Mouse (Mus musculus): ENCODE results near the gene Ncln. TPM values are rescaled to one million over a fixed set of nuclear protein-coding genes. Genes with fewer than 3 reads are reported as not detected.
A peak's percentile ranks its signal among the peaks of the same experiment; 100 is the strongest.
"Not testable (repeated sequence)": the region's sequence is repeated elsewhere in the genome, so short reads cannot be mapped to it uniquely, and the experiment has no call there.

Ncln gene
- polyA plus RNA-seq, 1 experiment from 2014 or later: 39.4 TPM

GRCm38 (mm10) chr10:81463531-81463930 is 32.7 kb downstream of the Ncln start:
- DNase-seq (ENCODE audit: low spot score): no peak

GRCm38 (mm10) chr10:81462917-81463316 is 33.3 kb downstream of the Ncln start:
- DNase-seq (ENCODE audit: low spot score): no peak

- no peak for DNase-seq (ENCODE audit: low spot score)
Observed at GRCm38 (mm10) chr10:81462415-81462804, 33.8 kb downstream of the Ncln start.

- DNase-seq (ENCODE audit: low spot score): no peak
Observed at GRCm38 (mm10) chr10:81461673-81462414, 34.3 kb downstream of the Ncln start.

- no peak for DNase-seq (ENCODE audit: low spot score)
Observed at GRCm38 (mm10) chr10:81460951-81461350, 35.2 kb downstream of the Ncln start.

GRCm38 (mm10) chr10:81460471-81460870 is 35.7 kb downstream of the Ncln start:
- no peak for DNase-seq (ENCODE audit: low spot score)

- no peak for DNase-seq (ENCODE audit: low spot score)
Observed at GRCm38 (mm10) chr10:81459399-81459798, 36.8 kb downstream of the Ncln start.

GRCm38 (mm10) chr10:81458267-81458666 is 37.9 kb downstream of the Ncln start:
- DNase-seq (ENCODE audit: low spot score): no peak

- no peak for DNase-seq (ENCODE audit: low spot score)
Observed at GRCm38 (mm10) chr10:81457624-81458023, 38.6 kb downstream of the Ncln start.

GRCm38 (mm10) chr10:81456983-81457563 is 39.1 kb downstream of the Ncln start:
- DNase-seq (ENCODE audit: low spot score): no peak

GRCm38 (mm10) chr10:81455181-81455895 is 40.9 kb downstream of the Ncln start, which contains the start of gene Nfic:
Gene Nfic, minus strand, starts transcription at chr10:81455635.
- no peak for DNase-seq (ENCODE audit: low spot score)

- no peak for DNase-seq (ENCODE audit: low spot score)
Observed at GRCm38 (mm10) chr10:81454106-81454505, 42.1 kb downstream of the Ncln start.

- no peak for DNase-seq (ENCODE audit: low spot score)
Observed at GRCm38 (mm10) chr10:81452947-81453288, 43.3 kb downstream of the Ncln start.

GRCm38 (mm10) chr10:81452237-81452946 is 43.8 kb downstream of the Ncln start:
- no peak for DNase-seq (ENCODE audit: low spot score)

GRCm38 (mm10) chr10:81451365-81451745 is 44.8 kb downstream of the Ncln start:
- DNase-seq (ENCODE audit: low spot score): no peak

- no peak for DNase-seq (ENCODE audit: low spot score)
Observed at GRCm38 (mm10) chr10:81450641-81451364, 45.4 kb downstream of the Ncln start.

GRCm38 (mm10) chr10:81450140-81450539 is 46.1 kb downstream of the Ncln start:
- DNase-seq (ENCODE audit: low spot score): peak; percentile 79

GRCm38 (mm10) chr10:81445516-81445915 is 50.7 kb downstream of the Ncln start:
- DNase-seq (ENCODE audit: low spot score): not testable (repeated sequence)

- no peak for DNase-seq (ENCODE audit: low spot score)
Observed at GRCm38 (mm10) chr10:81441019-81441418, 55.2 kb downstream of the Ncln start.

Measured in thymus, postnatal 0 days (tissue).